Mouse (Mus musculus): ENCODE data around the gene Ndufb6. TPM values are rescaled to one million over a fixed set of nuclear protein-coding genes. Genes with fewer than 3 reads are reported as not detected.

The Ndufb6 gene
- polyA plus RNA-seq, 1 experiment from 2014 or later, result 287 TPM

DNA sequence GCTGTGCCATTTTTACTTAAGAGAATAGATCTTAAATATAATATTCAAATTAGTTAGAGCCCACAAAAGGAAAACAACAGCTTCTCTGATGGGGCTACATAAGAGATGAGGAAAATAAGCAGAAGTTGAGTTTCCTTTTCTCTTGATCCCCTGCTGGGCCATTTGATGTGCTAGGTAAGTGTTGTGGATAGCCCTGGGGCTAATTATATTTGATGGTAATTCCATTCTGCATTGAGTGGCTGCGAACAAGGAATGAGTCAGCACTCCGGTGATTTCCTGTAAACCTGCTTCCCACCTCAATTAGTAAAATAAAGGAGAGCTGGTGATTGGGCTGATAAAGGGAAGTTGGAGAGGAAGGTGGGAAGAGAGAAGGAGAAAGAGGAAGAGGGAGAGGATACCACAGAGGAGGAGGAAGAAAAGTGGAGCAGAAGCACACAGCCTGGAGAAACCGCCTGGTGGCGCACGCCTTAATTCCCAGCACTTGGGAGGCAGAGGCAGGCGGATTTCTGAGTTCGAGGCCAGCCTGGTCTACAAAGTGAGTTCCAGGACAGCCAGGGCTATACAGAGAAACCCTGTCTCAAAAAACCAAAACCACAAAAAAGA is 46.1 kb downstream of the Ndufb6 start:
- Histone ChIP-seq H3K4me1 (no peaks in the 10 kb centered on the region), H3K4me3 (replicated peaks) (no peak overlapping the region), H3K9me3 (replicated peaks) (no peaks in the 10 kb centered on the region), H3K27me3 (no peaks in the 10 kb centered on the region), H3K4me2 (replicated peaks) (no peak overlapping the region), H3K27ac (replicated peaks) (no peak overlapping the region), H3K36me3 (no peaks in the 10 kb centered on the region), H3K9ac (no peak overlapping the region)
- 90% methylated on average over 7 of the region's 7 CpGs for WGBS
- no peak for ATAC-seq (ENCODE audit: insufficient number of reproducible peaks, low FRiP score, low TSS enrichment, low read depth)

DNA sequence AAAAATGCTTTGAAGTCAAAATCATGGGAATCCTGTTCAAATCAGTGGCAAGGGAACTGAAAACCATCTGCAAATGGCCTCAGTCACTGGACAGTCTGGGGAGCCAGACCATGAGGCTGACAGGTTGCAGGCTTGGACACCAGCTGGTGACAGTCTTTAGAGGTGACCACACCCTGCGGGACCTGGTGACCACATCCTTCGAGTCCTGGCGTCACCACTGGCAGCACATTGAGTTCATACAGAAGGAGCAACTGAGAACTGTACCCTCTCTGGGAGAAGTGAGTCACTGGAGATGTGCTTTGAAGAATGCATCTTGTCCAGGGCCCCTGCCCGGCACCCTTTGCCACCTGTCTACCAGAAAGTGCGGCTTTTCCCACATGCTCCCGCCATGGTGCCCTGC is 49.5 kb downstream of the Ndufb6 start:
- Histone ChIP-seq H3K9ac (no peak overlapping the region), H3K4me1 (no peaks in the 10 kb centered on the region), H3K27ac (replicated peaks) (no peak overlapping the region), H3K36me3 (no peaks in the 10 kb centered on the region), H3K9me3 (replicated peaks) (no peaks in the 10 kb centered on the region), H3K4me3 (replicated peaks) (no peak overlapping the region), H3K27me3 (no peaks in the 10 kb centered on the region), H3K4me2 (replicated peaks) (no peak overlapping the region)
- no peak for ATAC-seq (ENCODE audit: insufficient number of reproducible peaks, low FRiP score, low TSS enrichment, low read depth)
- 85% methylated on average over 6 of the region's 6 CpGs for WGBS

DNA sequence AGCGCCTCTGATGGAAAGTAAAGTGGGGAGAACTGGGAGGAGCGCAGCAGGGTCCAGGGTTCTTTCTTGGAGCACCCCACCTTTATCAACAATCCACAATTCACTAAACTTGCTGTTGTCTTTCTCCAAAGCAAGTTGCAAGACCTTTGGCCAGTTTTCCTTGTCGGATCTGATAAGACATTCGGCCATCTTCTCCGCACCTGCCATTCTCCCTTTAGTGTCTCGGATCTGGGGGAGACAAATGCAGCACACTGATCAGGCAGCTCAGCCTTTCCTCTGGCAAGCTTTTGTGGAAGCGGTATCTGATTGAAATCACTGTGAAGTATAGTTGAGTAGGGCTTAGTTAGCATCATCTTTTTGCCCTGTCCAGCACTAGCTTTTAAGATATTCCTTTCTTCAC is 51.3 kb downstream of the Ndufb6 start:
- H3K4me3 ChIP-seq (replicated peaks), result no peak overlapping the region
- H3K4me2 ChIP-seq (replicated peaks), result no peak overlapping the region
- H3K36me3 ChIP-seq, result no peaks in the 10 kb centered on the region
- H3K9ac ChIP-seq, result no peak overlapping the region
- H3K27ac ChIP-seq (replicated peaks), result no peak overlapping the region
- H3K4me1 ChIP-seq, result no peaks in the 10 kb centered on the region
- no peaks in the 10 kb centered on the region for H3K27me3 ChIP-seq
- 85% methylated on average over 7 of the region's 7 CpGs for WGBS
- no peak for ATAC-seq (ENCODE audit: insufficient number of reproducible peaks, low FRiP score, low TSS enrichment, low read depth)
- H3K9me3 ChIP-seq (replicated peaks), result no peaks in the 10 kb centered on the region

DNA sequence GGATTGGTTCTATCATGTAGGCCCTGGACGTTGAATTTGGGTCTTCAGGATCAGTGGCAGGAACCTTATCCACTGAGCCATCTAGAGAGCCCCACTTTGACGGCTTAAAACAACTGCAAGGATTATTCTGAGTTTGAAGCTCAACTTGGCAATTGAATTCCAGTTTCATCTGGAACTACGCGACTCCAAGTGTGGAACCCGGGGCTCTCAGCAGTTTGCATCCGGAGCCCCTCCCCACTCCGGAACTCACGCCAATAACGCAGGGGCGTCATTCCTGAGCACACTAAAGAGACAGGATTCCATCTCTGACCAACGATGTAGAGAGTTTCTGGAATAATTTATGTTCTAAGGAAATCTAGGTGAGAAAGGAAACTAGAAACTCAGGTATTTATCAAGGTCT is 52.1 kb downstream of the Ndufb6 start:
- 87% methylated on average over 11 of the region's 11 CpGs for WGBS
- Histone ChIP-seq H3K4me3 (replicated peaks) (no peak overlapping the region), H3K9ac (no peak overlapping the region), H3K27me3 (no peaks in the 10 kb centered on the region), H3K36me3 (no peaks in the 10 kb centered on the region), H3K4me2 (replicated peaks) (no peak overlapping the region), H3K27ac (replicated peaks) (no peak overlapping the region), H3K9me3 (replicated peaks) (no peaks in the 10 kb centered on the region), H3K4me1 (no peaks in the 10 kb centered on the region)
- no peak for ATAC-seq (ENCODE audit: insufficient number of reproducible peaks, low FRiP score, low TSS enrichment, low read depth)

DNA sequence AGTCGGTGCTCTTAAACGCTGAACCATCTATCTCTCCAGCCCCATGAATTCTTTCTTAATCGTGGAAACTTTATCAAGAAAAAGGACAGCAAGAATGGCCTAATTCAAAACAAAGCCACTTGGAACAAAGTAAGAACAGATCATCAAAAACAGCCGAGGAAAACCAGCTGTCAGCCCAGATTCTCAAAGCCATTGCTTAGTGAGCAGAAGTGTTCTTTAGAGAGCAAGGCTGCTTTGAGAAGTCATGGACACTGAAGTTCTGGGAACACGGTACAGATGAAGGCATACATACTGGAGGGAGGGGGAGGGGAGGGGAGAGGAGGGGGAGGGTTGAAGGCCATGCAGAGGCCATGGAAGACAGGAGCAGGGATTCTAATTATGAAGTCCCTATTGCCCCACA is 53.1 kb downstream of the Ndufb6 start:
- Histone ChIP-seq H3K9me3 (replicated peaks) (no peaks in the 10 kb centered on the region), H3K9ac (no peak overlapping the region), H3K27ac (replicated peaks) (no peak overlapping the region), H3K4me3 (replicated peaks) (no peak overlapping the region), H3K4me2 (replicated peaks) (no peak overlapping the region), H3K4me1 (no peaks in the 10 kb centered on the region), H3K36me3 (no peaks in the 10 kb centered on the region), H3K27me3 (no peaks in the 10 kb centered on the region)
- WGBS, result 56% methylated on average over 5 of the region's 5 CpGs
- no peak for ATAC-seq (ENCODE audit: insufficient number of reproducible peaks, low FRiP score, low TSS enrichment, low read depth)

DNA sequence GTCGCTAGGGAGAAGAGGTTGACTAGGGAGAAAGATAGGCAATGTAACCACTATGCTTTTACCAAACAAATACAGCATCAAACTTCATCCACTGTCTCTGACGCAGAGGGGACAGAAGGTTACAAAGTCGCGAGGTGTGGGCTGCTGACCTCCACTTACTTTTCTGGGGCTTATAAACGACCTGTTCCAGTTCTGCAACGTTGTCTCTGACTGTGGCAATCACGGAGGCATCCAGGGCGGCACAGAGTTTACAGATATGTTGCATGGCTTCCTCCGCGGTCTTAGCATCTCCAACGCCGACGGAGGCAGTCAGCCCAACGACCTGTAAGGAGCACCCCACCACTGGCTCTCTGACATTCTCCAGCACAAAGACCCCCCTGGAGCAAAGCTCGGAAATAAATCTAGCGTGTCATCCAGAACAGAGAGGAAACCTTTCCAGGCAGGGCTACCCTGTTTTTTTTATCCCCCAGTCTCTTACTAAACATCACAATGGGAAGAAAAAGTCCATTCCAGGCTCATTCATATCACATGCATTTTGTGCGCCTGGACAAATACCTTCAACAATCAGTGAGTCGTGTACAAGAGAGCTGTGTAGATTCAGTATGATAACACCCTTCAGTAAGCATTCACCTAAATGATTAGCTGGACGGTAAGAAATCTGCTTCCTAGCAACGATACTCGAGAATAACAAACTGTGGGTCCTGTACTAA is 57.2 kb downstream of the Ndufb6 start:
- no peak for ATAC-seq (ENCODE audit: insufficient number of reproducible peaks, low FRiP score, low TSS enrichment, low read depth)
- Histone ChIP-seq H3K36me3 (no peaks in the 10 kb centered on the region), H3K4me2 (replicated peaks) (no peak overlapping the region), H3K27ac (replicated peaks) (no peak overlapping the region), H3K9ac (no peak overlapping the region), H3K4me3 (replicated peaks) (no peak overlapping the region), H3K27me3 (no peaks in the 10 kb centered on the region), H3K4me1 (no peaks in the 10 kb centered on the region), H3K9me3 (replicated peaks) (no peaks in the 10 kb centered on the region)
- 54% methylated on average over 21 of the region's 21 CpGs for WGBS

DNA sequence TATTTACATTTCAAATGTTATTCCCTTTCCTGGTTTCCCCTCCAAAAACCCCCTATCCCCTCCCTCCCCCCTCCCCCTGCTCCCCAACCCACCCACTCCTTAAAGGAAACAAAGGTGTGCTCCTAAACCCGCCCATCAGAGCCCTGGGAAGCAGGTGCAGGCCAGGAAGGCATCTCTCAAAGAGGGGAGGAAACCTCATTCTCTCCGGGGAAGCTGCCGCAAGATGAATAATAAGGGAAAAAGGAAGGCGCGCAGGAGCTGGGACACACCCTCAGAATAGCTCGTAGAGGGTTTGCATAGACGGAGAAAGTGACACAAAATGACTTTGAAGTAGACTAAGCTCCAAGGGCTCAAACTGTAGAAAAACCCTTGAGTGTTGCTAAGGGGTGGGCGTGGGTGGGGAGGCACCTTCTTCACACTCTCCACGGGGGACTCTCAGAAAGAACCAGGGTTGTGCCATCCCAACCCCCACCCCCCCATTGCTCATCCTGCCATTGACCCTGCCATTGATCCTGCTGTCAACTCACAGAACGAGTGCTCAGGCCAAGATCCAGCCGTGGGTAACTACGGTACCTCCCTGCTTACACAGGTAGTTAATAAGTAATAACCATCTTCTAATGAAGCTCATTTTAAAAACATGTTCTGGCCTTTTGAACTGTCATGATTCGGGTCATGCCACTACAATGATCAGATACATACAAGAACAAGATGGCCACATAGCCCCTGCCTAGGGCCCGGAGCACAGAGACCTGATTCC is 58.0 kb downstream of the Ndufb6 start:
- Histone ChIP-seq H3K9ac (no peak overlapping the region), H3K36me3 (no peaks in the 10 kb centered on the region), H3K4me3 (replicated peaks) (no peak overlapping the region), H3K27ac (replicated peaks) (no peak overlapping the region), H3K4me2 (replicated peaks) (no peak overlapping the region), H3K9me3 (replicated peaks) (no peaks in the 10 kb centered on the region), H3K27me3 (no peaks in the 10 kb centered on the region), H3K4me1 (no peaks in the 10 kb centered on the region)
- 39% methylated on average over 14 of the region's 14 CpGs for WGBS
- ATAC-seq (ENCODE audit: insufficient number of reproducible peaks, low FRiP score, low TSS enrichment, low read depth), result no peak

Other genes with a start within 250 kb of the Ndufb6 start
- gene Aco1, start 136.3 kb downstream of the Ndufb6 start, polyA plus RNA-seq (2015; fragmentation: Nextera tagmentation; extraction: Ambion mirVana), result 41.7 and 44.1 TPM in 2 replicates
- 8.6 and 9.5 TPM in 2 replicates for gene Ddx58, start 39.6 kb downstream of the Ndufb6 start, polyA plus RNA-seq (2015; fragmentation: Nextera tagmentation; extraction: Ambion mirVana)
- gene Smim27, start 9.8 kb downstream of the Ndufb6 start, polyA plus RNA-seq (2015; fragmentation: Nextera tagmentation; extraction: Ambion mirVana), result 35.8 and 36.6 TPM in 2 replicates
- gene Topors, start 9.6 kb downstream of the Ndufb6 start, polyA plus RNA-seq (2015; fragmentation: Nextera tagmentation; extraction: Ambion mirVana), result 40.4 and 41.2 TPM in 2 replicates
- 0.83 and 1.2 TPM in 2 replicates for gene Tmem215, start 192.8 kb upstream of the Ndufb6 start, polyA plus RNA-seq (2015; fragmentation: Nextera tagmentation; extraction: Ambion mirVana)

Data from embryonic facial prominence, embryonic 15.5 days (tissue).